Mouse (Mus musculus) bone marrow, adult 2 months (tissue): Measurements from ENCODE around the gene P2rx6. TPM values are rescaled to one million over a fixed set of nuclear protein-coding genes. Genes with fewer than 3 reads are reported as not detected.

Source experiments
- H3K27ac ChIP-seq: fragments of 200-500 bp; 2 replicates; pipeline ENCODE4 v1.5.1; 2012; ENCODE audit warnings: low read depth, mild to moderate bottlenecking, control low read depth, inconsistent platforms, low read length; ENCODE audit not compliant: control insufficient read depth, poor library complexity, insufficient read depth
- H3K4me1 ChIP-seq: fragments of 200-500 bp; 2 replicates; pipeline ENCODE4 v1.6.1; 2011; ENCODE audit warnings: low read length; ENCODE audit not compliant: control insufficient read depth, insufficient read depth
- H3K4me3 ChIP-seq: fragments of 200-500 bp; replicated peaks from 2 replicates; pipeline ENCODE3; 2011; ENCODE audit warnings: mild to moderate bottlenecking, low read depth, low read length, control low read depth; ENCODE audit not compliant: control insufficient read depth
- CTCF ChIP-seq: fragments of 200-500 bp; IDR thresholded peaks from 2 replicates; pipeline ENCODE4 v1.5.1; 2011; ENCODE audit warnings: low read length, control low read depth; ENCODE audit not compliant: control insufficient read depth, insufficient read depth
- POLR2A ChIP-seq: fragments of 200-500 bp; IDR thresholded peaks from 2 replicates; pipeline ENCODE4 v1.6.1; 2011; ENCODE audit warnings: low read depth, mild to moderate bottlenecking, control low read depth, low read length, borderline replicate concordance; ENCODE audit not compliant: control insufficient read depth
- WGBS: fragments of 180-500 bp; shearing (Covaris S2); methylation state at CpG from one replicate; pipeline ENCODE4 v1.1.7; 2018; 5-methylcytosine and 5-hydroxymethylcytosine counted together
- polyA plus RNA-seq: library from polyadenylated mRNA; stranded (reverse); fragments of >200 nt; gene quantifications from 2 replicates; pipeline ENCODE4 v1.2.4, GENCODE M21; 2011; ENCODE audit warnings: low replicate concordance; ENCODE audit not compliant: missing spikeins, insufficient read depth, insufficient read length

The P2rx6 gene
- polyA plus RNA-seq = 0.41 TPM in 1 of 2 replicates, not detected in the other

DNA sequence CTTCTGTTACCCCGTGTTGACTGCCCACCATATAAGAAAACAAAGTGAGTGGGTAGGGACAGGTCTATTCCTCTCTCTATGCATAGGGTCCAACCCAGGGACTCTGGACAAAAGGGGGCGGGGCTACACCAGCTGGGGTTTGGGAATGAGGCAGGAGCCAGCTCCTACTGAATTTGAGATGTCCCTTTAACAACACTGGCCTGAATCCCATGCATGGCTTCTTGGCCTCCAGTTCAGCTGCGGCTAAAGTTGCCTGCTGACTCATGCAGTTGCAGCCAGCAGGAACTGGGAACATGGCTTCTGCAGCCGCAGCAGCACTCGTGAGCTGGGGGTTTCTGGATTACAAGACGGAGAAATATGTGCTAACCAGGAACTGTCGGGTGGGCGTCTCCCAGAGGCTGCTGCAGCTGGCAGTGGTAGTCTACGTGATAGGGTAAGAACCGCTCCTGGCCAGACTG, at the start of gene P2rx6:
TSS of gene P2rx6 (plus strand) at position 135 of the 458 bp plus-strand sequence.
- TF ChIP-seq CTCF (no peak), POLR2A (no peak)
- 3% methylated on average over 10 of the region's 10 CpGs for WGBS
- H3K4me1 ChIP-seq = no peaks in the 10 kb centered on the region; the same call in 1 of the 2 replicates
- no peak within 1 kb of the TSS for H3K27ac ChIP-seq
- H3K4me3 ChIP-seq = no peak within 1 kb of the TSS

DNA sequence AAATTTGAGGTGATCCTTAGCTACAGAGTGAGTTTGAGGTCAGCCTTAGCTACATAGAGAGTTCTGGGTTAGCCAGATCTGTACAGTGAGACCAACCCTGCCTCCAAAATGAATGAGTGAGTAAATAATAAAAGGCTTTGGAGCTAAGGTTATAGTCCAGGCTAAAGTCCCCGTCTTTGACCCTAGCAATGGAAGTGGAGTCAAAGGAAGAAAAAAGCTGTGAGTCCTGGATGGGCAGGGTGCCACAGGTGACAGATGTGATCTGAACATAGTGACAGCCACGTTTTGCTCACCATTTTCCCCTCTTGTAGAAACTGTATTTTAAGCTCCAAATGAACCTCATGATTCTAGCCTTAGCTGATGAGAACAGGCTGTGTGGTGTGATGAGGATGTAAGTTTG, 42.8 kb upstream of the P2rx6 start:
- H3K27ac ChIP-seq = no peak overlapping the region
- 81% methylated on average over 2 of the region's 2 CpGs for WGBS
- TF ChIP-seq CTCF = no peak
- no peak for TF ChIP-seq POLR2A
- H3K4me3 ChIP-seq = no peak overlapping the region
- H3K4me1 ChIP-seq = no peaks in the 10 kb centered on the region

GRCm38 (mm10) chr16:17524156-17524555, 37.5 kb upstream of the P2rx6 start:
- TF ChIP-seq POLR2A (no peak), CTCF (no peak)
- 88% methylated on average over 11 of the region's 11 CpGs for WGBS
- Histone ChIP-seq H3K4me3 (no peak overlapping the region), H3K27ac (no peak overlapping the region), H3K4me1 (no peaks in the 10 kb centered on the region)

DNA sequence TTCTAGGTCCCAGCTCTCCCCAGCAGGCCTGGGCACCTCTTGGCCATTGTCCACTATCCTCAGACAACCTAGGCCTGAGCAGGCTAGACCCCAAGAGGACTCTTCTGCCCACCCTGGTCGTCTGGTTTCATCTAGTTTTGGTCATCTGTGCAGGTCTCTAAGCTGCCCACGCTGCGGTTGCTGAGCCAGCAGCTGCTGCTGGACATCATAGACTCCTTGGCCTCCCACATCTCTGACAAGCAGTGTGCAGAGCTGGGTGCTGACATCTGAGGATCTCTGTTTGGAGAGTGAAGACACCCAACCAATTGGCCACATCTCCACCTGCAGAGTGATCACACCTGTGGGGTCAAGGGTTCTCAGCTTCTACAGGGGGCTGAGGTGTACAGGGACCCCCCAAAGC, 36.2 kb upstream of the P2rx6 start:
- H3K4me3 ChIP-seq = no peak overlapping the region
- 82% methylated on average over 3 of the region's 3 CpGs for WGBS
- TF ChIP-seq CTCF (no peak), POLR2A (no peak)
- peaks cover 2% of the 10 kb centered on the region; the same call in 1 of the 2 replicates for H3K4me1 ChIP-seq
- H3K27ac ChIP-seq = no peak overlapping the region

DNA sequence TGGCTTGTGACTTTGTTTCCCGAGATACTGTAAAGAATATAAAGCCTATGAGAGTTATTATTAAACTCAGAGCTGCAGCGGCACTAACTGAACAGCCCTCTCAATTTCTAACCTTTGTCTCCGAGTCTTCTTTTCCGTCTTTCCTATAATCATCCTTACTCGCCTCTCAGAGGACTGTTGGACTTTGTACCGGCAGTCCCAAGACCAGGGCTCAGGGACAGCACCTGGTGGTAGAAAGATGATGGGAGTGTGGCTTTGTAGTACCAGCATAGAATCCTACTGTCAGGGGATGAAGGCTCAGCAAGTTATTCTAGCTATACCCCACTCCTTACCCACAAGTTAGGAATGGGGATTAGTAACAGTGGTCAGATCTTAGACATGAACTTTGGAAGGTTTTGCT, 35.5 kb upstream of the P2rx6 start:
- no peak overlapping the region for H3K4me3 ChIP-seq
- 85% methylated on average over 6 of the region's 6 CpGs for WGBS
- peaks cover 2% of the 10 kb centered on the region; the same call in 1 of the 2 replicates for H3K4me1 ChIP-seq
- no peak for TF ChIP-seq POLR2A
- no peak for TF ChIP-seq CTCF
- no peak overlapping the region for H3K27ac ChIP-seq

- no peak for TF ChIP-seq POLR2A
- no peak for TF ChIP-seq CTCF
- H3K27ac ChIP-seq = no peak overlapping the region
- no peak overlapping the region for H3K4me3 ChIP-seq
- peaks cover 2% of the 10 kb centered on the region; the same call in 1 of the 2 replicates for H3K4me1 ChIP-seq
Measured at GRCm38 (mm10) chr16:17527606-17528005, 34.1 kb upstream of the P2rx6 start.

DNA sequence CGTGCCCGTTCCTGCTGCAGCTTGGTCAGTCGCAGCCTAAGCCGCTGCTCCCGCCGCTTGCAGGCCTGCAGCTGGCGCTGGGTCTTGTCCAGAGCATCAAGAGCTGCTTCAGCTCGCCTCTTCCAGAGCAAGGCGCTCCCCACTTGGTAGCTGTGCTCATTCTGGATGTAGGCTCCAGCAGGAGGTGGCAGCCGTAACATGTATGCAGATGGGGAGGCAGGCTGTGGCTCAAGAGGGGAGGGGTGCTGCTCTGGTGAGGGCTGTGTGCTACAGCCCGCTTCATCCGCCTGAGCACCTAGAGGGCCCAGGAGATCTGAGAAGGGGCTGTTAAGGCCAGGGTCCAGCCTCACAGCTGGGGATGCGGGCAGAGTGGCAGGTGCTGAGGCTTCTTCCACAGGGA, 33.4 kb upstream of the P2rx6 start:
- H3K4me3 ChIP-seq = no peak overlapping the region
- WGBS = 93% methylated on average over 13 of the region's 13 CpGs
- H3K4me1 ChIP-seq = peaks cover 2% of the 10 kb centered on the region; the same call in 1 of the 2 replicates
- H3K27ac ChIP-seq = no peak overlapping the region
- TF ChIP-seq POLR2A = no peak
- TF ChIP-seq CTCF = no peak

- peak overlapping the region; percentile 93 for H3K27ac ChIP-seq
- H3K4me3 ChIP-seq = peak overlapping the region; percentile 96
- WGBS = 8% methylated on average over 17 of the region's 17 CpGs
- peaks cover 2% of the 10 kb centered on the region; the same call in 1 of the 2 replicates for H3K4me1 ChIP-seq
- TF ChIP-seq CTCF = no peak
- no peak for TF ChIP-seq POLR2A
Measured at GRCm38 (mm10) chr16:17529981-17530586, 31.6 kb upstream of the P2rx6 start.
